Mouse (Mus musculus): ENCODE data around the gene Zyx.
A peak's percentile ranks its signal among the peaks of the same experiment; 100 is the strongest.

Zyx gene

DNA sequence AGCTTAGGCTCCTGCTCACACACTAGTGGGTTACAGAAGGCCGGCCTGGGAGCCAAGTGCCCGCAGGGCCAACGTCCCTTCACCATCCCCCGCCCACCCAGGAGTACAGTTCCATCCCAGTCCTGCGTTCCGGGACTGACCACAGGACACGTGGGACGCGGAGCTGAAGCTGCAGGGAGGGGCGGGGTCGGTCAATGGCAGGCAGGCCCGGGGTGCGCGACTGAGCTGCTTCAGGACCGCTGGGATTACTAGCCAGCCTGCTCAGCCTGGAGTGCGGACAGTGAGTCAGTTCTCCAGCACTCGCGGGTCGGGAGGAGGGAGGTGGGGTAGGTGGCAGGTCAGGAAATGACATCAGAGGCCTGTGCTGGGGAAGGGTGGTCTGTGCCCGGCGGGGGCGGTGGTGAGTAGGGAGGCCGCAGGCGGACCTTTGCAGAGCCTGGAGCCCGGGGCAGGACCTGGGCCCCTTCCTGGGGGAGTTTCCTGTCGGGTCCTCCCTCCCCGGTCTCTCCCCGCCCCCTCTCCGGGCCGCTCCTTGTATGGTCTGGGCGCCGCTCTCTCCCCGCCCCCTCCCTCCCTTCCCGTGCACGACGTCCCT, at the start of gene Zyx:
Gene Zyx (plus strand): TSS at position 205 of the 595 bp plus-strand sequence.
- DNase-seq (ENCODE audit: low read depth, low spot score) = no peak

DNA sequence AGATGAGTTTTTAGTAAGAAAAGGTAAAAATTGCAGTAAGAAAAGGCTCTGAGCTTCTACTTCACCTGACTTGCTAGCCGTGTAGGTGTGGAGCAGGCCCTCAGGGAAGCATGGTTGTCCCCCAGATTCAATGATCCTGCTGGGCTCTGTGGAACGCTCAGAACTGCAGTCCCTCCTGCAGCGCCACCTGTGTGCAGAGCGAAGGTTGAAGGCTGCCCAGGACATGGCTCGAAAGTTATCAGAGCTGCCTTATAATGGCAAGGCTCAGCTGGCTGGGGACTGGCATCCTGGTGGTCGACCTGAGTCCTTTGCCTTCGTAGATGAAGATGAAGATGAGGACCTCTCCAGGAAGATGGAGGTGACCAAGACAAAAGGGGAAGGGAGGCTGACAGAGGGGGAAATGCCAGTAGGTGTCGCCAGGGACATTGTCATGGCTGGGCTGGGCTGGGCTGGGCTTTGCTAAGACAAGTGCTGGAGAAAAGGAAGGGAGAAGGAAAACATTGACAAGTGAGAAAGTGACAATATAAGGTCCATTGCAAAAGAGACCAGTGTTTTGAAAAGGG, 39.5 kb upstream of the Zyx start:
- DNase-seq (ENCODE audit: low read depth, low spot score) = no peak

DNA sequence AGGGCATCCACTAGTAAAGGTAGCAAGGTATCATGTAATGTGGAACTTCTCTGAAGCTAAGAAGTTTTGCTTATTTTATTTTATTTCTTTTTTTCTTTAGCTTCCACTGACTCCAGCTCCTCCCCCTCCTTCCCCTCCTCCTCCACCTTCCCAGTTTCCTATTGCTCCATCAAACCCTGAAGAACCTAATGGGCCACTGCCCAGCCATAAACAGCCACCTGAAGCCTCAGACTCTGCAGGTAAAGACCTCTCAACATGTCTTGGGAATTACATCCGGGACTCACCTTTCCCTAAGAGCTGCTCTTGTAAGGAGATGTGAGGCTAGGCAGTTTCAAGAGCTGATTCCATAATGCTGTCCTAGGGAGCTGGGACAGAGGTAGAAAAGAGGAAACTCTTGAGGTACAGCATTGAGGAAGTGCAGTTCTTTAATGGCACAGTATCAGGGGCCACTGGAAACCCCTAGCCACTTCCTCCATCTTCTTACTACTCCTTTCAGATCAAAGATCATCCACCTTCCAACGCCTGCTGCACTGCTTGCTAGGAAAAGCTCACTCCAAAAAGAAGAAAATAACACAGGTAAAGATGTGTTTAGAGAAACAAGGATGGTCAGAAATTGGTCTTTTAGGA, 38.9 kb upstream of the Zyx start:
- DNase-seq (ENCODE audit: low read depth, low spot score) = no peak

DNA sequence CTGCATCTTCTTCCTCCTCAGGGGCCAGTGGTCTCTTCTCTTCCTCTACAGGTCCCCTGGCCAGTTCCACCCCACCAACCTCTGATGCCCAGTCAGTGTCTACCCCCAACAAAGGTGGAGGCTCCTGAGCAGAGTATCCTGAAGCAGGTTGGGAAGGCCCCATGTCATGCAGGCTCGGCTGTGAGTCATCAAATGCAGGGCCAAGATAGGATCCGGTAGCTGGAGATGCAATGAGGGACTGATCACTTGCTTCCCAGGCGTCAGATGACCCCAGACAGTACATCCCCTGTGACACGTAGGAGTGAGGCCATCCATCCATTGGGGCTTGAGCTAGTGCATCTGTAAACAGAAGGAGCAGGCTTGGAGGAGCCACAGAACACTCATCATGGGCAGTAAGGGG, 31.1 kb upstream of the Zyx start:
- DNase-seq (ENCODE audit: low read depth, low spot score) = no peak

DNA sequence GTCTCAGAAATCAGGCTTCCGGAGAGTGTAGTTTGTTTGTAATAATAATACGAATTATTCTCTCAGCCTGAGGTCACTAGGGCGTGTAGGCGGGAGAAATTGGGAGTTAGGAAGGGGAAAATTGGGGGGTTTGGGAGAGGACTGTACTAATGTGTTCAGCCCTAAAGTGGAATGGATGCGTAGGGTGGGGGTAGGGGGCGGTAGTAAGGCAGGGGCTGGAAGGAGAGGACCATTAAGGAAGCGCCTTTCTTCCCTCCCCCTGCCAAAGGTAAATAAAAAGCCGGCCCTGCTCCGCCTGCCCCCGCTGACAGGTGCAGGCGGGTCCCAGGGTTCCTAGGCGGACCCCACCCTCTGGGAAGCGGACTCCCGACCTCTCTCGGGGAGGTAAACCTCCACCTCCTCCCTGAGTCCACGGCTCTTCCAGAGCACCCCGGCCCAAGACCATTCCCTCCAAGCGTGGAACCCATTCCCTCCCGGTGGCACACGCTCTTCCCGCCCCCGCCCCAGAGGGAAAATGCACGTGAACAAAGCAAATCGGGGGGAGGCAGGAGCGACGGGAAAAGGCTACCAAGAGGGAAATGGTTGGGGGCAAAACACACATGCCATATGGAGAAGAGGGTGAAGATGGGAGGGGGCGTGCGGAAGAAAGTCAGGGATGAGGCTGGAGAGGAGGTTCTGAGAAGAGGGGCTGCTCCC, 25.9 kb upstream of the Zyx start:
- no peak for DNase-seq (ENCODE audit: low read depth, low spot score)

DNA sequence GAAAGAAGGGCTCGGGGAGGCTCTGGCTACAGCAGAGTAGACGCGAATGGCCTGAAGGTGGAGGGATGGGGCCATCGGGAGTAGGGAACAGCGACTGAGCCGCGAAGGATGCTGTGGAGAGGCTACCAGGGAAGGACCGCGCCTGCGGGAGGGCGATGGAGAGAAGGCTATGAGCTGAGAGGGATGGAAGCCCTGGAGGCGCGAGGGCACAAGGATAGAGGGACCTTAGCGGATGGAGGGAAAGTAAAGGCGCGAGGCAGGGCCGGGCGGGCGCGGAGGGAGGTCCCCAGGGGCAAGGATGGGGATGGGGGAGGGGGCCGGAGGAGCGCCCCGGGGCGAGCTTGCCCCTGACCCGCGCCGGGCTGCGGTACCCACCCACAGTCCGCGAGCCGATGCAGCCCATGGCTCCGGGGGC, 25.4 kb upstream of the Zyx start:
- no peak for DNase-seq (ENCODE audit: low read depth, low spot score)

DNA sequence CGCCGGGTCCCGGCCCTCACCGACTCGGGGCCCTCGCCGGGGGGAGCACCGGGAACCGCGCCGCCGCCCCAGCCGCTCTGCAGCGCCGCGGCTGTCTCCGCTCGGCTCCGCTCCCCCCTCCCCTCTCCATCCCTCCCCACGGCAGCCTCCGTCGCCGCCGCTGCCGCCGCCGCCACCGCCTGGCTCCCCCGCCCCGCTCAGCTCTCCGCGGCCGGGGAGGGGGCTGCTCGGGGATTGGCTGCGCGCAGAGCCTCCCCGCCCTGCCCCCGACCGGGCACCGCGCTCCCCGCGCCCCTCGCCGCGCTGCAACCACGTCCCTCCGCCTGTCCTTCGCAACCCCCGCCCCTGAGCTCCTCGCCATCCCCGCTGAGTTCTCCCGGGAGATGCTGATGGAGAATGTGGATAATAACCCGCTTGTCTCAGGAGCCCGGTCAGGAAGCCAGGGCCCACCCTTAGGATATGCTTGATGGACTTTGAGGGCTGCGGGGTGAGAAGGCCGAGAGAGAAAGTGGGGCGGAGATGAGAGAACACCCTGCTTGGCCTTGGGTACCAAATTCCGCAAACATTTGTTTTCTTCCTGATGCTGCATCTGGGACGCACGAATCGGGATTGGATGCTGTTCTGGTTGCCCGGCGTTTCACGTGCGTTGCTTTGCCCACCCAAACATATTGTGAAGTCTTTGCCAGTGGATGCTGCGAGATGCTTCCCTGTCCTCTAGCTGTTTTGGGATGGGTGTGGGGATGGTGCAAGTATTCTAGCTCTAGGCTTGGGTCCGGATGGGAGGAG, 24.8 kb upstream of the Zyx start, which contains the start of gene Fam131b:
Gene Fam131b (minus strand): TSS at position 162 of the 786 bp plus-strand sequence.
- DNase-seq (ENCODE audit: low read depth, low spot score) = no peak

DNA sequence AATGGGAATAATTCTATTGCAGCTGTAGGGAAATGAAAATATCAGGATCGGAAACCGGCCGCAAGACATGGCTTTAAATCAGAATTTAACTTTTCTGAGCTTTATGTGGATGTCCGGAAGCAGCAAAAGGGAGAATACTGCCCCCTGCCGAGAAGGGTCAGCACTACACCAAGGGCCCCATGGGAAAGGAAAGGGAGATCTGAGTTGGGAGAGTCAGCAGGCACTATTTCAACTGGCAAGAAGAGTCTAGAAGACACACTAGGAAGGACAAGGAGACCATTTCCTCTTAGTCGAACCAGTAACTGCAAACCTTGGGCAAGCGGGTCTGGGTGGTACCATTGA, 24.2 kb upstream of the Zyx start:
- DNase-seq (ENCODE audit: low read depth, low spot score) = peak; percentile 5

DNA sequence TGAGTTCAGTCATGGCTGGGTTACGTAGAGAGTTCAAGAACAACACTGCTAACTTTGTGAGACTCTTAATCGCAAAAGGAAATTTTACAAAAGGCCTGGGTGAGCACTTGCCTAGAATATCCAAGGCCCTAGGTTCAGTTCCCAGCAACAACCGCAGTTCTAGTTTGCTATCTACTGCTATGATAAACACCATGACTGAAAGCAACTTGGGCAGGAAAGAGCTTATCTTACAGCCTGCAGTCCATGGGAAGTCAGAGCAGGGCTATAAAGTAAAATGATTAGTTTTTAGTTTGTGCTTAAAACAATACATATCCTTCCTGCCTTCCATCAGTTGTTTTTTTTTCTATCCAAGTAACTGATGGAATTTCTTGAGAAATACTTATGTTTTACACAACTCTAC, 22.9 kb upstream of the Zyx start:
- DNase-seq (ENCODE audit: low read depth, low spot score) = no peak

DNA sequence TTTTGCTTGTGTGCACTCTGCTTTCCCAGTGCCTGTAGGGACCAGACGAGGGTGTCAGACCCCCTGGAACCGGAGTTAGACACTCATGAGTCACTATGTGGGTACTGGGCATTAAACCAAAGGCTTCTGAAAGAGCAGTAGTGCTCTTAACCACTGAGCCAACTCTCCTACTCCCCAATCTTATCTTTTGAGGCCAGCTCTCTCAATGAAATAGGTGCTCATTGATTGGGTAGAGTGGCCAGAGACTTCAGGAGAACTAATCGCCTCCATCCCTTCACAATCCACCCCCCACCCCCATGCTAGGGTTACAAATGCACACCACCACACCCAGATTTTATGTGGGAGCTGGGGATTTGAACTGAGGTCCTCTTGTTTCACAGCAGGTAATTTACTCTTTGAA, 20.7 kb upstream of the Zyx start:
- DNase-seq (ENCODE audit: low read depth, low spot score) = no peak

DNA sequence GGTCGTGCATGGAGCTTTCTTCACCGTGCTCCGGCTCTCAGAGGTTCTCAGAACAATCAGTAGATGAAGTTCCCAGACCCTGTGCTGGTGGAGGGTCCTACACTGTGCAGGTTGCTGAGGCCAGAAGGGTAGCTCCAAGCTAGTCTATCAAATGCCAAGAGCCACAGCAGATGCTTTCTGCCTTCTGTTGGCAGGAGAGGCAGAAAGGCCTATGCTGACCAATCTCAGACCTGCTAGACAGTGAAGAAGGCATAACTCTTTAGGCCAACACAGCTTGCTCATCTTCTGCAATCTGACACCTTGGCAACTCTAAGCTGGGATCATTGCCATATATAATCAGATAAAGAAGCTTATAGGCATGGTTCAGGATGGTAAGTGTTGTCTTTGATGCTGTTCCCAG, 19.2 kb upstream of the Zyx start:
- no peak for DNase-seq (ENCODE audit: low read depth, low spot score)

DNA sequence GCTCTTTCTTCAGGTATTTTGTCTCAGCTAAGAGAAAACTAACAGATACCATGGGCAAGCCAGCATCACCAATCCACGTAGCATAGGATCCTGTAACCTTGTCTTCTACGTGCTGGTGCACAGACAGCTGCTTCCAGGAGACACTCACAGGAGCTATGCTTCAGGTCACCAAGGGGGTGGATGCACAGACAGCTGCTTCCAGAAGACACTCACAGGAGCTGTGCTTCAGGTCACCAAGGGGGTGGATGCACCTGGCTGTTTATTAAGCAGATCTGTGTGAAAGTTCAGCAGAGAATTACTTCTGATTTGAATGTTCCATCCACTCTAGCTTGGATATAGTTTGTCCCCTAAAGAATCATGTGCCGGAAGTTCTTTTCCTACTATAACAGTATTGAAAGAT, 18.5 kb upstream of the Zyx start:
- no peak for DNase-seq (ENCODE audit: low read depth, low spot score)

DNA sequence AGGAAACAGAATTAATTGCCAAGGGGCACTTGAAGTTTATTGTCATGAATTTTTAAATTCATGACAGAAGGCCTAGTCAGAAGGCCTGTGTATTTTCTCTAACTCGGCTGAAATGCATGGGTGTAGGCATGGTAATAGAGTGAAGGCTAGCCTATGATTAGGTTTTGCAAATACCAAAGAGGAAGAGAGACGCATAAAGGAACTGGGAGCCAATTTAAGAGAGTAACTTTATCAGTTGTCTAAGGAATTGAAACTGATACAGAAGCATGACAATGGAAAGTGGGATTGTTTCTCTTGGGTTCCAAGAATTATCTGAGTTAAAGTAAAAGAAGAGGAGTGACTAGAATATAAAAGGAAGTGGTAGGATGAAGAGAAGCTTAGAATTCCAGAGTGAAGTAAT, 10.2 kb upstream of the Zyx start:
- DNase-seq (ENCODE audit: low read depth, low spot score) = no peak

DNA sequence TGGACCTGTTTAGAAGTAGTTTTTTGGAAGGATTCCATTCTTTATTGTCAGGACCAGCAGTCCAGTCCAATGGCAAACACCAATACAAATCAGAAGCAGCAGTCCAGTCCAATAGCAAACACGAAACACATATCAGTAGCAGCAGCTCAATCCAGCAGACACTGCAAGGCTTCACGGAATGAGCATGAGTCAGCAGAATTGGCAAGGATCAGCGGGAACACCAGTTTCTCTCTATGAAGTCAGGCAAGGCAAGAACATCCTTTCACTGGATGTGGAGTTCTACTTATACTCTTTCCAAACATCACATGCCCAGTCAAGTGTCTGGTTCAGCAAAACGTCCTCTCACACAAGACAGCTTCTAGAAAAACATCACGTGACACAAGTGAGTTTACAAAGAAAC, 9.4 kb upstream of the Zyx start:
- no peak for DNase-seq (ENCODE audit: low read depth, low spot score)

DNA sequence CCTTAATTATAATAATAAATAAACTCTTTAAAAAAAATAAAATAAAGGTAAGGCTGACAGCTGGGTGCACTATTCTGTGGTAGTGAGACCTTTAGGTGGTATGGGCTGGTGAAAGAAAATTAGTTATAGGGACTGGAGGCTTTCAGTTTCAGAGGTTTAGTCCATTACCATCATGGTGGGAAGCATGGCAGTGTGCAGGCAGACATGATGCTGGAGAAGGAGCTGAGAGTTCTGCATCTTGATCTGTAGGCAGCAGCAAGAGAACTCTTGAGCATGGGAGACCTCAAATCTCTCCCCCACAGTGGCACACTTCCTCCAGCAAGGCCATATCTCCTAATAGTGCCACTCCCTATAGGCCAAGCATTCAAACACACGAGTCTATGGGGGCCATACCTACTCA, 7.3 kb upstream of the Zyx start:
- DNase-seq (ENCODE audit: low read depth, low spot score) = no peak

DNA sequence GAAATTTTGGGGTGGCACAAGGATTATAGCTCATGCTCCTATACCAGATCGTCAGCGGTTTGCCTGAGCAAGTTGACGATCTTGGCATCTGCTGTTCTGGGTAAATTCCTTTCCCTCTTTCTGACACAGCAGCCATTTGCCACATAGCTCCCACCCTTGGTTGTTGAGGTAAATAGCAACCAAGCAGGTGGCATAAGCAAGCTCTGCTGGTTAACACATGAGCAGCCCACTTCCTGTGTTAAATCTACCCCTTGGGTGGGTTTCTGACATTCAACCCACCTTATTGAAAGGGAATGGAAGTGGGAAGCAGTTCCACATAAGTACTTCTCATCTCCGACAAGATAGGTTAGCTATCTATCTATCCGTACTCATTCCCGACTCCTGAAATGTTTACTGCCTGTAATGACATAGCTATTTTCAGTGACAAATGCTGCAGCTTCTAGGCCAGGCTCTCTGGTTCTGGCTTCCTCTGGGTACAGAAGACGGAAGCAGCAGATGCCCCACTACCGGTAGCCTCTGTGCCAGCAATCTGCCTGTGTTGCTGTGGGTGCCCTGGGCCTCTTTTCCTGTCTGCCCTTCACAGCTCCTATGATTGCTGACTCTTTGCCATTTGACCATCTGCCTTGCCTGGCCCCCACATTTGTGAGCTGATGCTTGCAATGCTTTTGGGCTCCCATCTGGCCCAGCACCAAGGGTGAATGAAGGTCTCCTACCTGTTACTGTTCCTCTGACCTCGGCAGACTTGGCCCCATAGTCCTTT, 5.9 kb upstream of the Zyx start:
- DNase-seq (ENCODE audit: low read depth, low spot score) = no peak

DNA sequence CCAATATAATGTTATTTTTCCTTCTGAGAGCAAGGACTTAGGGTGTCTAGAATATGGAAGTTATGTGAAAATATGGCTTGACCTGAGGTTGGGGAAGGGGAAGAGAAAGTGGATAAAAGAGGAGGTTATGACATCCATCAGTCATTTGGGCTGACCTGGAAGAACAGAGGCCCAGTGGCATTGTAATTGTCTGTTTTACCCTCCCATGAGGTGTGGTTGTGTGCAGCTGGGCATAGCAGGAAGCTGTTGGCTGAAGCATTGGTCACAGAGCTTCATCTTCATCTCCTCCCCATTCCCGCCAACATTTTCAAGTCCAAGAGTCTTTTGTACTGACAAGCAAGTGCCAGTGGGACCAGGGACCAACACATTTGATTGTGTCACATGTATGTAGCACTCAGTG, 5.2 kb upstream of the Zyx start:
- no peak for DNase-seq (ENCODE audit: low read depth, low spot score)

DNA sequence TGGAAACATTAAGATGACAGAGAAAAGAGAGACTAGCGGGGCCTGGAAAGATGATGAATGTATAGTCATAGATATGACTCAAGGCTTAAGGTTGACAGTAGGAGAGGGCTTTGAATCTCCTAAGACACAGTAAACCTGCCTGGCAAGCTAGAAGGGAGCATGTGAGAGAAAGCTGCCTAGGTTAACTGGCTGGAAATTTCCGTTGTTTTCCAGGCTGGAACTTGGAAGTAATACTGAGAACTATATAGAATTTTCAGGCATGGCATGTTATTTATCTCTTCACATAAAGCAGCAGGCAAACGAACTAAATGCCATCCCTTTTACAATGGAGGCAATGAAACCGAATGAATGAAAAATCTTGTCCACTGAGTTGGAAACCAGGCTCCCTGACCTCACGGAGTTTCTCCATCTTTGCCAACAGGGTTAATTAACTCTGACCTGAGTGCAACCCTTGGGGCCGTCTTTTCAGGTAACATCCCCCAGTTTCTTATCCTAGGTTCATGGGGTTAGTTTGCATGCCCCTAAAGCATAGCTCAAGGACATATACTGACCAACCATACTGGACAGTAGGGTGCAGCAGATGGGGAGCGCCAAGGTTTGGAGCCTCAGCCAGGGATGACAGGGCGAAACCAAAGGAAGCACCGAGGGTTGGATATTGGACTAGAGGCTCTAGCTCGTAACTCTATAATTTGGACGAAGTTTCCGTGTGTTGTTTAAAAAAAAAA, 987 bp upstream of the Zyx start:
- no peak for DNase-seq (ENCODE audit: low read depth, low spot score)

DNA sequence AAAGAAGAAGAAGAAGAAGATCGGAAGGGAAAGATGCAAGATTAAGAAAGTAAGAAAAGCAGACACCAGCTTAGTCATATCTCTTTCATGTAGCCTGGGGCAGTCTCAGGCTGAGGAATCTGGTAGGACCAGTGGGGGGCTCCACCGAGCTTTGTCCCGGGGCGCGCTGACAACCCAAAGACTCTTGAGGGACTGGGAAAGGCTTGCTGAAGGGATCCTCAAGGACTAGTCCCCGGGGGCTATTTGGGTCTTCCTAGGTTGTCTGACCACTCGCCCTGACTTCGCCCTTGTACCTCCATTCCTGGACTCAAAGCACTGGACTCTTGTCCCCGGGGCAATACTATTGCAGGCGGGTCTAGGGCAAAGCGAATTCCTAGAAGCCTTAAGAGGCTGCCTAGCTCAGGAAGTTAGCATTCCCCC, 414 bp upstream of the Zyx start:
- DNase-seq (ENCODE audit: low read depth, low spot score) = no peak

DNA sequence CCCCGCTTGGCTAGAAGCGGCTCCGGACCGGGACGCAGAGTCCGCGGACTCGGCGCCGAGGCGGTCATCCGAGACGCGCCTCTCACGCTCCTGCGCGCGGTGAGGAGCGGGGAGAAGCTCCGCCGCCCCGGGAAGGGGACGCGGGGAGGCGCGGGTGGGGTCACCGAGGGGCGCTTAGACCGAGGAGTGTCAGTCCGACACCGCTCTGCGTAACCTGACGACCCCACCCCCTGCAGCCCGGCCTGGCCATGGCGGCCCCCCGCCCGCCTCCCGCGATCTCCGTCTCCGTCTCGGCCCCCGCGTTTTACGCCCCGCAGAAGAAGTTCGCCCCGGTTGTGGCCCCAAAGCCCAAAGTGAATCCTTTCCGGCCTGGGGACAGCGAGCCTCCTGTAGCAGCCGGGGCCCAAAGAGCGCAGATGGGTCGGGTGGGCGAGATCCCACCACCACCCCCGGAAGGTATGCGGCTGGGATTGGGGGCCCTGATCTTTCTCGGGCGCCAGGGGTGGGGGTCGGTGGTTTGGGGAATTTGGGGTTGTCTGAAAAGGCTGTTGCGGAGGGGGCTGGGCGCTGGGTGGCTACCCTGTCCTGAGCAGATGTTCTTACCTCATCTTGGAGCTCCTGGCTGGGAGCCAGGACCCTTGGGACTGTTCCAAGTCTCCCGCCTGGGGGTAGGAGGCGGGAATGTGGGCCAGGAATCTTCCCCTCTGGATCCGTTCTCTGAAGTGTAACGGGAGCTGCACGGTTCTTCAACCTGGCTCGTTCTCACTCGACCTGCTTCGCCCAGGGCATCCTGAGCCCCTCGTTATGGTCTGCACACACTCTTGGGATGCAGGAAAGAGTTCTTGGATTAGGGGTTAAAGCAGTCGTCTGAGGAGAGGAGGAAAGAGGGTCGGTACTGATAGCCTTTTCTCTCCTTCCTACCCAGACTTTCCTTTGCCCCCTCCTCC, 864 bp downstream of the Zyx start:
- DNase-seq (ENCODE audit: low read depth, low spot score) = no peak
